Mouse (Mus musculus) spleen, adult 2 months (tissue): ENCODE data around the gene Actr2.

ENCODE experiments used
- CTCF ChIP-seq: fragments of 200-500 bp; IDR thresholded peaks from 2 replicates; pipeline ENCODE4 v1.5.1; 2011; ENCODE audit warnings: mild to moderate bottlenecking, inconsistent platforms; ENCODE audit not compliant: insufficient read depth, insufficient read length, insufficient replicate concordance; ENCODE audit errors: extremely low read depth
- POLR2A ChIP-seq: fragments of 200-500 bp; IDR thresholded peaks from 2 replicates; pipeline ENCODE4 v1.6.1; 2011; ENCODE audit warnings: low read depth, low read length, inconsistent platforms

- TF ChIP-seq CTCF = no peak
- no peak for TF ChIP-seq POLR2A
These were observed 78.3 kb downstream of the Actr2 start for GRCm38 (mm10) chr11:20034337-20034947.
